Mouse (Mus musculus): ENCODE data around the gene Prkn.
A peak's percentile ranks its signal among the peaks of the same experiment; 100 is the strongest.

Prkn gene

DNA sequence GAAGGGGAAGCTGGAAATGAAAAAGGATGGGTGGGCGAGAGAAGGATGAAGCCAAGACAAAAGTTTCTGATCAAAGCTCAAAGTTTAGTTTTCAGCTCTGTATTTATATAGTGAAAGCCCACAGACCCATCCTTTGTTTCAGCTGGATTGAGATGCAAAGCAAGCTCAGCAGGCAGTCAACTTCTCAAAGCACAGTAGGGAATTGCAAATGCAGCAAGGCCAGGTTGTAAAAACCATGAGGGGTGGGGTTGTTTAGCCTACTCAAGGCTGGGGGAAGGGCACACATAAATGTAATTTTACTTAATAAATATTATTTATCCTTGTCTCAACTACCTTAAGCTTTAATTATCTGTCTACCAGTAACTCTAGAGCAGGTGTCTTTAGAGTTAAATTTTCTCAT is 693.7 kb downstream of the Prkn start:
- no peak for DNase-seq (ENCODE audit: low read depth)

GRCm38 (mm10) chr17:11538826-11539225 is 698.6 kb downstream of the Prkn start:
- no peak for DNase-seq (ENCODE audit: low read depth)

GRCm38 (mm10) chr17:11541928-11542623 is 701.9 kb downstream of the Prkn start:
- DNase-seq (ENCODE audit: low read depth): no peak

DNA sequence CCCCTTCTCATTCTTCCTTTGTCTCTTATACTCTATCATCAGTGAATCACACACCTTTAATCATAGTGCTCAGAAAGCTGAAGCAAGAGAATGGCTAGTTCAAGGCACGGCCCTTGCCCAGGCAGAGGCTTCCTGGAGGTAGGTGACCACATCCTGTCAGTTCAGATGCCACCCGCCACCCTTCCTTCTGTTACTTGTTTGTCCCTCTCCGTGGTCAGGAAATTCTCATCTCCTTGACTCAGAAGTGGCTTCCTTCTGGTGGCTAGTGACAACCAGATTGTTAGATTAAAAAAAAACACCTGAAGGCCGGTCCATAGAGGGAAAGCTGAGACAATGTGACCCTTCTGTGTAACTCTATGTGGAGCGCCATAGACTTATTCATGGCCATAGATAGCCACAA is 710.4 kb downstream of the Prkn start:
- no peak for DNase-seq (ENCODE audit: low read depth)

GRCm38 (mm10) chr17:11565681-11566080 is 725.5 kb downstream of the Prkn start:
- no peak for DNase-seq (ENCODE audit: low read depth)

DNA sequence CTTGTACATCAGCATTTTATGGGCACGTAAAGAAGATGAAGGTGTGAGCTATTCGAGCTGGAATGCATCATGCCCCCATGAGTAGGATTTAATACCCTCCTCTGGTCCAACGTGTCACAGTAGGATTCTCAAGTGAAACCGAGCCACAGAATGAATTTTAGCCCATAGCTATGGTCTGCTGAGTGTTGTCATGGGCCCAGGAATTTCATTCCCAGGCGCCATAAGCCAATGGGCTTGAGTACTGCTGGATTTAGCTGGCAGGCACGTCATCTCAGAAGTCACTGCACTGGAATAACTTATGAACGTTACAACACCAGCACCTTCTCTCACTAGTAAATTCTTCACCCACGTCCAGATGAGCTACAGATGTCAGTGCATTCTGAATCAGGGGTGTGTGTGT is 730.2 kb downstream of the Prkn start:
- no peak for DNase-seq (ENCODE audit: low read depth)

GRCm38 (mm10) chr17:11573666-11574065 is 733.5 kb downstream of the Prkn start:
- no peak for DNase-seq (ENCODE audit: low read depth)

- no peak for DNase-seq (ENCODE audit: low read depth)
Observed at GRCm38 (mm10) chr17:11585491-11585890, 745.3 kb downstream of the Prkn start.

DNA sequence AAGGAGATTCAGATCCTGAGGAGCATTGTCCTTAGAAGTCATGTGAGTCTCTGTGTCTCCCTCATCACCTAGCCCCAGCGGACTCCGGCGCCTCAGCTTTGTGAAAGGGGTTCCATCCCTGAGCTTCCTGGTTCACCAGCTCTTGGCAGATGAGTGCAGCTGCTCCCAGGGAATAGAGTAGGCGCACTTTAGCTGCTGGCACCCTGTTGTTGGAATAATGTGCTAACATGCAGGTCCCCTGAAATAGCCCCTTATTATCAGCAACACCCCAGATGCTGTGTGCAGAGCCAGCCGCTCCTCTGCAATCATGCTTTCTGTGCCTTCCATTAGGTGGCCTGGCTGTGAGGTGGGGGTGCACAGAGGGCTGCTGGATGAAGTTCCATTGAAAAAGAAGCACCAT is 767.7 kb downstream of the Prkn start:
- DNase-seq (ENCODE audit: low read depth): no peak

GRCm38 (mm10) chr17:11611459-11611858 is 771.3 kb downstream of the Prkn start:
- peak; percentile 8 for DNase-seq (ENCODE audit: low read depth)

DNA sequence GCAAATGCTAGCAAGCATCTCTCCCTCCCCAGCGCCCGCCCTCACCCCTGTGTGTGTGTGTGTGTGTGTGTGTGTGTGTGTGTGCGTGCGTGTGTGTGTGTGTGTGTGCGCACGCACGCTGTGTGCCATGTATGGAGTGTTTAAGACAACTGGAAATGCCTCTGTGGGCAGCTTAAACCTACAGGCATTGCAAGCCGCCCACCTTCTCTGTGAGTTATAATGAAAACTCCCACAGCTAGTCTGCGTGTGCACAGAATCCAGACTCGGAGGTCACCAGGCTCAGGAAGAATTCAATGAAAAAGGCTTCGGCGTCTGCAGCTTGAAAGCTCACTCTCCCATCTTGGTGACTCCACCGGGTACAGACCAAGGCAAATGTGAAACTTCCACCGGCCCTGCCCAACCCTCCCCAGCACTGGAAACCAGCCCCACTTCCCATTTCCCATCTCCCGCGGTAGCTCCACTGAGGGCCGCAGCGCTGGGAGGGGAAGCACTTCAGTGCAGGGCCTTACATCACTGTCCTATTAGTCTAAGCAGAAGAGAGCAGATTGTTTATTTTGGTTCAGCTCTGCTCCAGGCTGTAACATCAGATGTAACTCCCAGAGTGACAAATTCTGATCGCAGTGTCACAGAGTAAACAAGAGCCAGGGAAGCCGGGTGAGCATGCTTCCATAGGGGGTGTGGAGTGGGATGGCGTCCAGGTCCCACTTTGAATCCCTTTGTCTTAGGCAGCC is 772.8 kb downstream of the Prkn start:
- DNase-seq (ENCODE audit: low read depth): no peak

GRCm38 (mm10) chr17:11617552-11617951 is 777.4 kb downstream of the Prkn start:
- no peak for DNase-seq (ENCODE audit: low read depth)

GRCm38 (mm10) chr17:11618886-11619590 is 778.9 kb downstream of the Prkn start:
- DNase-seq (ENCODE audit: low read depth): no peak

GRCm38 (mm10) chr17:11620770-11621169 is 780.6 kb downstream of the Prkn start:
- no peak for DNase-seq (ENCODE audit: low read depth)

GRCm38 (mm10) chr17:11621492-11621891 is 781.3 kb downstream of the Prkn start:
- DNase-seq (ENCODE audit: low read depth): no peak

- DNase-seq (ENCODE audit: low read depth): no peak
Observed at GRCm38 (mm10) chr17:11626306-11626705, 786.1 kb downstream of the Prkn start.

DNA sequence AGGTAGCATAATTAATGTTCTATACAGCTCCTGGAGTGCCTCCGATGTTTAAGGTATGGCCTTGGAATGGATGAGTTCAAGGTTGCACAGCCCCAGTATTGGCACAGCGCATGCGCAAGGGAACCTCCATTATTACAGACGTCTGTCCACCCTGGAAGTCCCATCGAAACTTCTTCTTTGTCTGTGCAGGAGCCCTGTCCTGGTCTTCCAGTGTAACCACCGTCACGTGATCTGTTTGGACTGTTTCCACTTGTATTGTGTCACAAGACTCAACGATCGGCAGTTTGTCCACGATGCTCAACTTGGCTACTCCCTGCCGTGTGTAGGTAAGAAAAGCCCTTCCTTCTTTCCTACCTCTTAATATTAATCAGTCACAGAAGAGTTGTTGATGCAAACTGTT is 794.9 kb downstream of the Prkn start:
- no peak for DNase-seq (ENCODE audit: low read depth)

DNA sequence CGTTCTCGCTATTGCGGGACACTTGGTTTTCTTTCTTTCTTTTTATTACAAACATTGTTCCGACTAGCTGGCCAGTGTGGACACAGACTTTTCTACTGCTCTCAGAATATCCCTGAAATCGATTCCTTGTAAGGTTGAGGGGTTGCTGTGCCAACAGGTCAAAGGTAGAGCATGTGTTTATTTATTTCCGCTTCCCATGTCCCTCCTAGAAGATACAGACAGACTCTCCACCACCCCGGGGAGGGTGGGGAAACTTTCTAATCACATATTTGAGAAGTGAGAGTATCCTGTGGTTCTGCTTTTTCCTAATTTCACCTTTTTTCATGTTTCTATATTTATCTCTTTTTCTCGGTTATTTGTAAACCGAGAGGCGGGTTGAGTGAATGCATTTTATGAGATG is 797.5 kb downstream of the Prkn start:
- no peak for DNase-seq (ENCODE audit: low read depth)

DNA sequence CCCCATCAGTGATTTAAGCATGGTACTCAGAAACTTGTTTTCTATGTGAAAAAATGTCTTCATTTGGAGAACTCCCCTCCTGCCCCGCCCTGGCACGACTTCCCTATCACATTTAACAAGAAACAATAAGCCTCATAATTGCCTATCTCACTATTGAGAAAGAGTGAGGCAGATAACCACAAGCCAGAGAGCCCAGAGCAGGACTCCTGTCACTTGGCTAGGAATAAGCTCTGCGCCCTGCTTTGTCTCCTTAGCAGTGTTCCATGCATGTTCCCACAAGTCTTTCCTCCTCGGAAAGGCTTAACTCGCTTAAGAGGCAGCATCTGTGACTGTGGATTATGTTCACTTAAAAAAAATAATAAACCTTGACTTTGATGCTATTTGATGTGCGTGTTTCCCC is 798.3 kb downstream of the Prkn start:
- DNase-seq (ENCODE audit: low read depth): no peak

GRCm38 (mm10) chr17:11639786-11640185 is 799.6 kb downstream of the Prkn start:
- DNase-seq (ENCODE audit: low read depth): no peak

DNA sequence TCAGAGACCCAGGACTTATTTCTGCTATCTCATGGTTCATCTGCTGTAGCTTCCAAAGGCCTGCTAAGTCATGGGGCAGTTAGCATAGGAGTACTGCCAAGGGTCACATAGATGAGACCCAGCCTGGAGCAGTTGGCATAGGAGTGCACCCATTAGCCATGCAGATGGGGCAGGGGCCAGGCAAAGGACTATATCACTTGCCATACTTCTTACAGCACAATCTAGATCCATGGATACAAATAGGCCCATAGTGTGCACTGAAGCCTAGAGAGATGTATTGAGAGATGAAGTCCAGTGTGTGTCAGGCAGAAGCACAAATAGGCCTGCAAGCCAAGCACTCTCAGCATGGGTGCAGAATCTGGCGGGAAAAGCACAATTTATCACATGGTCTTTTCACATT is 802.1 kb downstream of the Prkn start:
- no peak for DNase-seq (ENCODE audit: low read depth)

DNA sequence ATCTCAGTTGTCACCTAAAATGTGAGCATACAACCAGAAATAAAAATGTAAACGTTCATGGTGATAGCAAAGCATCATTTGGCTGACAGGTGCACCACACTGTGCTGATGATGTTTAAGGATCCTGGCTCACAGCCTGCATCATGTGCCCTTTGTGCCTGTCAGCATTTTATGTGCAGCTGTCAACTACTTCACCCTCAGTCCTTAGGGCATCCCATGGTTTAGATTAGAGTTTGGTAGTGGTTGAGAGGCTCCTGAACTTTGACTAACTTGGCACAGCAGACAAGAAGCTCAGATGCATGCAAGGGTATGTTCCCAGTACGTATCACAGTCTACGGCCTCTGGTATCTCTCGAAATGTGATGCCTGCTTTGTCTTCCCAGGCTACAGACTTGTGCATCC is 803.8 kb downstream of the Prkn start:
- no peak for DNase-seq (ENCODE audit: low read depth)

DNA sequence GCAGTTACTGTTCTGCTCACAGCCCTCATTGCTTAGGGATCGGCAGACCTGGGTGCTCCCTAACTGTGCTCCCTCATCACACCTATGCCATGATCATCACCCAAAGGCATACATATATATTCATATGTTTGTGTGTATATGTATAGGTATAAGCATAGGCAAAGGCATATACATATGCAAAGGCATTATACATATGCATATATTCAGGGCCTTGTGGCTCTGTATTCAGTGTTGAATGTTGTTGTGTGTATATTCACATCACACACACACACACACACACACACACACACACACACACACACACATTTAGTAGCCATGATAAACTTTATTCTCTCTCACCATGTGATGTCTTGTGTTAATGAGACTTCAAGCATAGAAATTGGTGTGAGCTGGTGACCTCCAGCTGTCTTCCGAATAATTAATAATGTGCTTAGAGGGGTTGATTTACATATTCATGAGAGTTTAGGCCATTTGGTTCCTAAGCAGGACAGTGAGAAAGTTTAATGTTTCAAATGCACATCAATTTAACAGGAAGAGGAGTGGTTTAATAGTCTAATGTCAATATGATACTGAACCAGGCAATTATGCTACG is 804.8 kb downstream of the Prkn start:
- DNase-seq (ENCODE audit: low read depth): no peak
